Mouse (Mus musculus): ENCODE data around the gene Mmd. TPM values are rescaled to one million over a fixed set of nuclear protein-coding genes. Genes with fewer than 3 reads are reported as not detected.
"Not testable (repeated sequence)": the region's sequence is repeated elsewhere in the genome, so short reads cannot be mapped to it uniquely, and the experiment has no call there.

Gene Mmd
- total RNA-seq, 2 experiments from 2014 or later = 364 to 381 TPM

DNA sequence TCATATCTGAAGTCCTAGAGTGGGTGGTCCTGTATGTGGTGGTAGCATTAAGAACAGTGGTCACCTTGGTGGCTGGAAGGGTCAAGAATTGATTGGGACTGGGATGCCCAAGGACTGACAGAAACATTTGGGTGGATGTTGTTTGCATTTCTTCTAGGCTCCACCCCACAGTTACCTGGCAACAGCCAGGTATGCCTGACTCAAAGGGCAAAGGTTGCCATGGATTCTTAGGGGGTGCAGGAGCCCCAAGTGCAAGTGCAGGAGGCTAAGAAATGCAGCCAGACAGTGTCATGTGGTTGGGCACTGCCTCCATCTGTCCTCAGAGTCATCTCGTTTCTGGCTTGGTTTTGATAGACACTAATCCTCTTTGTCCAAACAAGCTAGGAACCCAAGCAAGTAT lies 24.9 kb downstream of the Mmd start:
- H3K27ac ChIP-seq = peak overlapping the region; percentile 23; the same call in 1 of the 2 replicates
- TF ChIP-seq CTCF (conservative IDR thresholded peaks at IDR 0.05) = no peak
- H3K4me3 ChIP-seq = no peak overlapping the region
- DNase-seq (ENCODE audit: low spot score in 2 of 2) = no peak

DNA sequence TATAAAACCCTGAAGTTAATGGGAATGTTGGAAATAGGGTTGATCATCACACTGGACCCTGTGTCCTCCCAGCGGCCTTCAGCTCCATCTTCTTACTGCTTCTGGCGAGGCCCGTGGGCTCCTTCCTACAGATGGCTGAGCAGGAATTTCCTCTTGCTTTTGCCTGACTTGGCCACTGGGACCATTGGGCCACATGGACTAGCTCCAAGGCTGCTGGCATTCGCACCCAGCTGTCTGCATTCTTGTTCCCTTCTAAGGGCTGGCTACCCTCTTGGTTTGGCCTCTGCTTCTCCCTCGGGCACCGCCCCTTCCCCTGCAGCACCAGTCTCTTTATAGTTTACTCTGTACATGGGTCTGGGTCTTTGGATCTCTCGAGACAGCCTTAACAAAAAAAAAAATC lies 26.4 kb downstream of the Mmd start:
- TF ChIP-seq CTCF (conservative IDR thresholded peaks at IDR 0.05) = no peak
- DNase-seq (ENCODE audit: low spot score in 2 of 2) = no peak
- Histone ChIP-seq H3K27ac (peak overlapping the region; percentile 67; the same call in 1 of the 2 replicates), H3K4me3 (no peak overlapping the region)

DNA sequence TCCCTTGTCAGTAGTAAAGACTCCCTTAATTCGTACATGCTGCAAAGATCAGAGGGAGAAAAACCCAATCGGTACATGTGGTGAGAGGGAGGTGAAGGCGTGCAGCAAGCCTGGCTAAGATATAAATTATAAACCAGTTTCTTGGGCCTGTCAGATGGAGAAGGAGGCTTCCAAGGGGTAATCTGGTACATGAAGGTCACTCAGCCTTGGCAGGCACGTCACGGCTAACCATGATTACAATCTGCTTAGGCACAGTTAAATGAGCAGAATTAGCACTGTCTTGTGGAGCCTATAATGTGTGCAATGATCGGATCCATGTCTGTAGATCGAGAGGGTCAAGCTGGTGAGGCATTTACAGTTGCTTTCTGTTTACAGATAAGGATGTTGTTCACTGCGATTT lies 26.9 kb downstream of the Mmd start:
- Histone ChIP-seq H3K4me3 (no peak overlapping the region), H3K27ac (peak overlapping the region; percentile 67; the same call in 1 of the 2 replicates)
- DNase-seq (ENCODE audit: low spot score in 2 of 2) = no peak
- TF ChIP-seq CTCF (conservative IDR thresholded peaks at IDR 0.05) = no peak

DNA sequence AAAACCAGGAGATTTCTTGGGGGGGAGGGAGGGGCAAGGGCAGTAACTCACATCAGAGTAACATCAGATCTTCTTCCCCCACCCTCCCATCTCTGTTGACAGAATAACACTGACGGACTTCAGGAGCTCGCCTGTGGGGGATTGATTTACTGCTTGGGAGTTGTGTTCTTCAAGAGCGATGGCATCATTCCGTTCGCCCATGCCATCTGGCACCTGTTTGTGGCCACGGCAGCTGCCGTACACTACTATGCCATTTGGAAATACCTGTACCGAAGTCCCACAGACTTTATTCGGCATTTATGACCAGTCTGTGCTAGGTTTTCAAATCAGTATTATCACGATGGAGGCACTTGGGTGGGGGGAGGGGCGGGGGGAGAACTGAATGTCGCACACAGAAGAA lies 27.3 kb downstream of the Mmd start:
- no peak overlapping the region for H3K4me3 ChIP-seq
- no peak for TF ChIP-seq CTCF (conservative IDR thresholded peaks at IDR 0.05)
- DNase-seq (ENCODE audit: low spot score in 2 of 2) = no peak
- H3K27ac ChIP-seq = peak overlapping the region; percentile 67; the same call in 1 of the 2 replicates

DNA sequence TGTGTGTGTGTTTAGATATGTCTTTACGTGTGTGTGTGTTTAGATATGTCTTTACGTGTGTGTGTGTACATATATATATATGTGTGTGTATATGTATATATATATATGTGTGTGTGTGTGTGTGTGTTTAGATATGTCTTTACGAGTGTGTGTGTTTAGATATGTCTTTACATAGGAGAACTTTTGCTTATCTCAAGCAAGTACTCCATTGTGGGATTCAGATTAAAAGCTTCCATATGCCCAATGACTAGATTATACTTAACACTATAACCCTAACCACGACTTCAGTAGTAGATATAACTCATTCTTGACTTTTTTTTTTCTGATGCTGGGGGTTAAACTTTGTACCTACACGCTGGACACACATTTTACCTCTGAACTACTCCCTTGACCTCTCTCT lies 30.8 kb downstream of the Mmd start:
- no peak for TF ChIP-seq CTCF (conservative IDR thresholded peaks at IDR 0.05)
- Histone ChIP-seq H3K4me3 (no peak overlapping the region), H3K27ac (no peak overlapping the region)
- no peak for DNase-seq (ENCODE audit: low spot score in 2 of 2)

DNA sequence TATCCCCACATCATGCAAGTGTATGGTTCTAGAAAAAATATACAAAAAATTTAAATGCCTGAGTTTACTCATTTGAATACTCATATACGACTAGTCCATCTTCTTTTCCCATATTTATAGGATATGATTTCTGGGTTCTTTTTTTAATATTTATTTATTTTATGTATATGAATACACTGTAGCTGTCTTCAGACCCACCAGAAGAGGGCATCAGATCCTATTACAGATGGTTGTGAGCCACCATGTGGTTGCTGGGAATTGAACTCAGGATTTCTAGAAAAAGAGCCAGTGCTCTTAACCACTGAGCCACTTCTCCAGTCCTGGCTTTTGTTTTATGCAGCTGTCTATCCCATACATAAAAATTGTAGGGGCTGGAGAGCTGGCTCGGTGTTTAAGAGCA lies 32.7 kb downstream of the Mmd start:
- TF ChIP-seq CTCF (conservative IDR thresholded peaks at IDR 0.05) = peak; percentile 57
- DNase-seq (ENCODE audit: low spot score in 2 of 2) = not testable (repeated sequence)

DNA sequence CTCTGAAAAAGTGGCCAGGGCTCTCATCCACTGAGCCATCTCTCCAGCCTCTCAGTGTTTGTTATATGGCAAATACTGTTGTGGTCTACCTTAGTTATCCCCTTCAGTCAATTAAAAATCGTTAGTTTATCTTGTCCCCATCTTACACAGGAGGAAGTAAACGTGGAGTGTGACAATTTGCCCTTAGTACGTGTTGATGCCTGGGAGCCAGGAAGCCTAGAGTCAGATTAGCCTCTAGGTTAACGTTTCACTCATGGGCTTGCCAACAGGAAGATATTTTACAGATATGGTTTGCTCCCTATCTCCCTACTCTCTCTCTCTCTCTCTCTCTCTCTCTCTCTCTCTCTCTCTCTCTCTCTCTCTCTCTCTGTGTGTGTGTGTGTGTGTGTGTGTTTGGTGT lies 33.9 kb downstream of the Mmd start:
- Histone ChIP-seq H3K27ac (peak overlapping the region; percentile 82), H3K4me3 (no peak overlapping the region)
- DNase-seq (ENCODE audit: low spot score in 2 of 2) = no peak
- TF ChIP-seq CTCF (conservative IDR thresholded peaks at IDR 0.05) = no peak

More for the DNA sequence above, 32.7 kb downstream of the Mmd start:
- H3K4me3 ChIP-seq = not testable (repeated sequence)
- H3K27ac ChIP-seq = peak overlapping the region; percentile 46; the same call in 1 of the 2 replicates

DNA sequence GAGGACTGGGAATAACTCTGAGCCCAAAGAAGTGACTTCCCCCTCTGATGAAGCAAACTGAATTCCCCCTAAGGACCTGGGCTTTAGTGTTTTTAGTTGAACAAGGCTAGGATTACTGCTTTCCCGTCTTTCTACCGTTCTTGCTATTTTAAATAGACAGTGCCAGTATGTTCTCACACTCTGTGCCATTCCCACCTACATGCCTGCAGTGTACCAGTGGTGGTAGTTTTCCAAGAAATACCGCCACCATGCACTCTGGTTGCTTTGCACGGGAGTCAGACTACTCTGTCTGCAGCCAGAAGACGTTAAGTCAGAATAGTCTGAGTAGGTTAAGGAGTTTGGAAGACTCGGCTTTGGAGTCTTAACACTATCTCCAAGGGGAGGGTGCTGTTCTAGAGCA lies 34.3 kb downstream of the Mmd start:
- peak; percentile 62 to 71 for DNase-seq (ENCODE audit: low spot score in 2 of 2)
- no peak for TF ChIP-seq CTCF (conservative IDR thresholded peaks at IDR 0.05)
- H3K4me3 ChIP-seq = no peak overlapping the region
- peak overlapping the region; percentile 74; the same call in 1 of the 2 replicates for H3K27ac ChIP-seq

DNA sequence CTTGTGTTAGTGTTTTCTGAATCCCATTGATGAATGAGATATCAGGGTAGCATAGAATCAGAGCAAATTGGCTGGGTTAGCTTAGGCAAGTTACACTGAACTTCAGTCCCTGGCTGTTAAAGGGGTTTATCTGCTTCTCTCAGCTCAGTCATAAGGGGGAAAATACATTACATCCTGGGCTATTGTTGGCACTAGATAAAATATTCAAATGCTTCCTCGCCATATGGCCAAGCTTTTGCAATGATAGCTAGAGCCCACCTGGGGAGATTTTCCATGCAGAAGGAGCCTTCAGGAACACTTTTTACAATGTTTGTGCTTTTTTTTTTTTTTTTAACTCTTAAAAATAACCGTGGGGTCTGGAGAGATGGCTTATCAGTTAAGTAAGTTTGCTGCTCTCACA lies 34.8 kb downstream of the Mmd start:
- Histone ChIP-seq H3K27ac (peak overlapping the region; percentile 74; the same call in 1 of the 2 replicates), H3K4me3 (no peak overlapping the region)
- TF ChIP-seq CTCF (conservative IDR thresholded peaks at IDR 0.05) = no peak
- DNase-seq (ENCODE audit: low spot score in 2 of 2) = no peak

DNA sequence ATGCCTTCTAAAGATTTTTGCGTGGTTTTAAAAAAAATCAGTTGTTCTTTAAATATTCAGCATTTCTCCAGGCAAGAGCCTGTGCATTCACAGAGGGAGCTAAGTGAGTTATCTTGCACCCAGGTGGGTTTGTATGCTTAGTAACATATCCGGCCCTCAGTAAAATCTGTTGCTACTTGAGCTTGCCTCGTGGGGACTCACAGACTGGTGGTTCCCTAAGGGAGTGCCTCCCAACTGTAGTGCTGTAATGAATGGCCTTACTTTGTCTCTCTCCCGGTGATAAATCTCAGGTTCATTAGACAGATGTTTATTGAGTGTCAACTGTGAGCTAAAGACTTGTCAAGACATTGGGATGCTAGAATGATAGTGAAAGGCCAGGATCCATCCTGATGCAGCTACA lies 35.4 kb downstream of the Mmd start:
- H3K27ac ChIP-seq = no peak overlapping the region; the same call in 1 of the 2 replicates
- no peak for DNase-seq (ENCODE audit: low spot score in 2 of 2)
- no peak overlapping the region for H3K4me3 ChIP-seq
- TF ChIP-seq CTCF (conservative IDR thresholded peaks at IDR 0.05) = no peak

DNA sequence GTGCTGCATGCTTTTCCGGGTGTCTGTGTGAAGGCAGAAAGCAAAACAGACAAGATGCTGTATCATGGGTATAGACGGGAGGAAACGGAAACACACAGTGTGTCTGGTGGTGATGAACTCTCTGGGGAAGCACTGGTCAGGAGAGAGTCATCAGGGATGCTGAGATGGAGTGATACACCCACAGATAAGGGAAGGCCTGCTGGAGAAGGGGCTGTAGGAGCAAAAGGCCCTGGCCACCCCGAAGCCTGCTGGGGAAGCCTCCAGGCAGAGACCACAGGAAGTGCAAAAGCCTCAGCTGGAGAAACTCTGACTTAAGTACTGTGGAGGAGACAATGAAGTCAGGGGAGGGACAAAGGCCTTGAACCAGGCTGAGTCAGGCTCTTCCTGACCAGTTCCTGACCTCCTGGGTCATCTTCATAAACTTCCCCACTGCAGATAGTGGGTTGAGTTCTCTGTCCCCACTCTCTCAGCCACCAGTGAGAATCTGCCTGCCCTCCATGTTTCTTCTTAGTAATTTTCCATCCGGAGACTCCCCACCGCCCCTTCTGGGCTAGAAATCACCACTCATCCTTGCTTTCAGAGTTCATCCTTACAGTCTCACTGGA lies 37.4 kb downstream of the Mmd start:
- Histone ChIP-seq H3K4me3 (no peak overlapping the region), H3K27ac (no peak overlapping the region)
- TF ChIP-seq CTCF (conservative IDR thresholded peaks at IDR 0.05) = no peak
- no peak for DNase-seq (ENCODE audit: low spot score in 2 of 2)

DNA sequence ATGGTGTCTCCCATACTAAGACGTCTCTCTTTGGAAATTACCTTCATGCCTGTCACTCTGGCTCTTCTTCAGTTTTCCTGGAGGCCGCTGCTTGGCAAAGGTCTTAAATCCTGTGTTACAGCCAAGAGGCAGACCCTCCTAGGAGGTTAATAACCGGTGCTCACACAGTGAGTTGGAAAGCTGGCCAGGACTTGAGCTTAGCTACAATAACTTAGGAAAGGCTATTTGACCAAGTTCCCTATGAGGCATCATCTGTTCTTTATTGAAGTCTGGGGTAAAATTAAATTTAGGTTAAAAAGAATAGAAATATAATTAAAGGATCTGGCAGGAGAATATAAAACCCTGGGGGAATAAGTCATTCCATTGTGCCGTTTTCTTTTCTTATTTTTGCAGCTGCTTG lies 41.9 kb downstream of the Mmd start:
- Histone ChIP-seq H3K27ac (no peak overlapping the region), H3K4me3 (no peak overlapping the region)
- DNase-seq (ENCODE audit: low spot score in 2 of 2) = no peak
- no peak for TF ChIP-seq CTCF (conservative IDR thresholded peaks at IDR 0.05)

DNA sequence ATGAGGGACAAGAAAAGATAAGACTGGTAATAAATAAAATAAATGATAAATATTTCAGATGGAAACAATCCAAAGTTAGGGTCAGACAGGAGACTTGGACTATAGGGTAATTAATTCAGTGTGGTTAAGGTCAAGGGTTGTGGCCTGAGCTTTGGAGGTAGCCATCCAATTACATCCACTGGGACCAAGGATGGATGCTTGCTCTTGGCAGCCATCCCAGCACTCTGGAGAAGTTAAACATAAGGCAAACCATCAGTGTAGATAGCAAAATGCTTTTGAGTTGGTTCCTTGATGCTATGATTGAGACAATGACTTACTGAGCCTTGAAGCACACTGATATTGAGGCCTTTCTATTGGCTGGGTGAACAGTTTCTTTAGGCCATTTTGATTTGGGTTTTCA lies 43.5 kb downstream of the Mmd start:
- no peak overlapping the region for H3K4me3 ChIP-seq
- no peak for DNase-seq (ENCODE audit: low spot score in 2 of 2)
- no peak for TF ChIP-seq CTCF (conservative IDR thresholded peaks at IDR 0.05)
- no peak overlapping the region for H3K27ac ChIP-seq

DNA sequence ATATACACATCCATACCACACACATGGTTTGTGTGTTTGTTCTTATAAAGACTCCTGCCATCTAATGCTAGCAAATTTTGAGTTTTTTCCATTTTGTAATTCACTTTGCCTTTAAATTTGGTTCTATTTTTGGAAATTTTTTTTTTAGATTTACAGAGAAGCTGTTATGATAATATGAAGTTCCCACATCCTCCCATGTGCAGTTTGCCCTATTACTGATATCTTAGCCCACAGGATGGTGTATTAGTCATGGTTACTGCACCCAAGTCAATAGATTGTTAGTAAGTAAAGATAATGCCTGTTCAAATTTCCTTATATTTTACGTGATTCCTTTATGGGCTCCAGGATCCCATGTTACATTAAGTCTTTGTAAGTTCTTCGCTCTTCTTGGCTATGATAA lies 45.4 kb downstream of the Mmd start:
- Histone ChIP-seq H3K4me3 (no peak overlapping the region), H3K27ac (no peak overlapping the region)
- no peak for TF ChIP-seq CTCF (conservative IDR thresholded peaks at IDR 0.05)
- no peak for DNase-seq (ENCODE audit: low spot score in 2 of 2)

Measured in layer of hippocampus, adult 2 months (tissue).